Mouse (Mus musculus) kidney, adult 2 months (tissue): ENCODE results near the gene Zfp536.

Source experiments
- CTCF ChIP-seq: fragments of 200-500 bp; conservative IDR thresholded peaks from 2 replicates; pipeline ENCODE4 v1.5.1; 2011; ENCODE audit warnings: low read depth, mild to moderate bottlenecking, control low read depth, low read length, moderate library complexity, mixed read lengths; ENCODE audit not compliant: insufficient read depth, insufficient read length
- POLR2A ChIP-seq: fragments of 200-500 bp; IDR thresholded peaks from one replicate; pipeline ENCODE4 v1.6.1; 2011; ENCODE audit warnings: low read depth, low read length, control low read depth

DNA sequence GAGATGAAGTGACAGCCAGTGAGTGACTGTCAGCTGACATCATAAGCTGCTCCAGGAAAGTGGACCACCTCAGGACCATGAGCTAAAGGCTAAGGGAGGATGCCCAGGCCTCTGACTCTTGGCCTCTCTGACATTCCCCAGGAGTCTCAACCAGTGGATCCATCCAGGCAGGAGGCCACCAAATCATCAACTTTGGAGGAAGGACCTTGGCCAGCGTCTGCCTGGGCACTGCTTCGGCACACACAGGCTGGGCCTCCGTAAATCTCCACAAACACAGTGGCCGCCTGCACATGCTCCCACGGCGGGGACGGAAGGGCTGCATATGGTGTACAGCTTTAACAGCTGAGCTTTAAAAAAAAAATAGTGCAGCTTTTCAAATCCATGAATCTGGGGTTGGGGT lies 210.9 kb downstream of the Zfp536 start:
- no peak for TF ChIP-seq CTCF
- no peak for TF ChIP-seq POLR2A
